Mouse (Mus musculus): ENCODE data around the gene Zranb1.

DNA sequence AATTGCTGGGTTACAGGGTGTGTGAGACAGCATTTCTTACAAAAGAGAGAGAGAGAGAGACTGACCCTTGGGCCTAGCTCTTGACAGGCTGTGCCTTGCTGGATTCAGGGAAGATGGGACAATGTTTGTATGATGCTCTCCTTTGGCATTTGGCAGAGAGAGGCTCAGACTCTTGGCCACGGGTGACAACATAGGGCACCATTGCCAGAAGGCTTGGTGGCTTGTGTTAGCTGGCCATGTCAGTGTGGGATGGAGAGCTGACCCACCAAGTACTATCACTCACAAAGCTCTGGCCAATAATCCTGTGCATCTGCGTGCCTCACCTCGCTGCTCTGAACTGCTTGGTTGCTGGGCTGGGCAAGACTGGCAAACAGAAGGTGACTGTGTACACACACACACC is 79.5 kb downstream of the Zranb1 start:
- TF ChIP-seq CTCF (IDR thresholded peaks at IDR 0.05; ENCODE audit: control insufficient read depth, insufficient read depth, insufficient read length) (no peak), MAX (IDR thresholded peaks at IDR 0.05) (no peak), CEBPB (IDR thresholded peaks at IDR 0.05; ENCODE audit: low read depth) (no peak)
